Mouse (Mus musculus): Measurements from ENCODE around the gene 2310039H08Rik.

GRCm38 (mm10) chr17:46771025-46771424 lies 1.4 kb upstream of the 2310039H08Rik start:
- TF ChIP-seq EP300 (IDR thresholded peaks at IDR 0.05; ENCODE audit: low read depth) = no peak
- peak; percentile 49 for TF ChIP-seq CTCF (IDR thresholded peaks at IDR 0.05; ENCODE audit: low read depth)
